Mouse (Mus musculus) CH12F3 (cell line): Measurements from ENCODE around the gene Atxn7l3b.
"Not testable (repeated sequence)": the region's sequence is repeated elsewhere in the genome, so short reads cannot be mapped to it uniquely, and the experiment has no call there.

Experiments used
- in situ Hi-C: fragments of 300-500 bp; cut with MboI; formaldehyde crosslinking; loops from 2 replicates; pipeline ENCODE4 v1.14.3; 2020; ENCODE audit warnings: low sequenced_read_pairs

Atxn7l3b gene

GRCm38 (mm10) chr10:112928452-112929221, at the start of gene Atxn7l3b:
TSS of gene Atxn7l3b (minus strand) at chr10:112929001.
- in situ Hi-C loops, result no loop called here

- in situ Hi-C loops, result no loop called here
These were observed 48.8 kb upstream of the Atxn7l3b start for GRCm38 (mm10) chr10:112977586-112977985.

GRCm38 (mm10) chr10:112973286-112974026, 44.7 kb upstream of the Atxn7l3b start:
- in situ Hi-C loops, result no loop called here

- in situ Hi-C loops, result no loop called here
These were observed 41.3 kb upstream of the Atxn7l3b start for GRCm38 (mm10) chr10:112970002-112970589.

GRCm38 (mm10) chr10:112967578-112967977, 38.8 kb upstream of the Atxn7l3b start:
- in situ Hi-C loops, result no loop called here

GRCm38 (mm10) chr10:112962216-112962615, 33.4 kb upstream of the Atxn7l3b start:
- in situ Hi-C loops, result not testable (repeated sequence)

GRCm38 (mm10) chr10:112954140-112954539, 25.3 kb upstream of the Atxn7l3b start:
- in situ Hi-C loops, result no loop called here

GRCm38 (mm10) chr10:112948453-112948852, 19.7 kb upstream of the Atxn7l3b start:
- in situ Hi-C loops, result no loop called here

- in situ Hi-C loops, result no loop called here
These were observed 418 bp upstream of the Atxn7l3b start for GRCm38 (mm10) chr10:112929222-112929615.

GRCm38 (mm10) chr10:112926961-112927360, 1.8 kb downstream of the Atxn7l3b start:
- in situ Hi-C loops, result no loop called here

GRCm38 (mm10) chr10:112926271-112926670, 2.5 kb downstream of the Atxn7l3b start:
- in situ Hi-C loops, result no loop called here

- in situ Hi-C loops, result no loop called here
These were observed 12.1 kb downstream of the Atxn7l3b start for GRCm38 (mm10) chr10:112916575-112917190.

GRCm38 (mm10) chr10:112900243-112900642, 28.6 kb downstream of the Atxn7l3b start:
- in situ Hi-C loops, result no loop called here

GRCm38 (mm10) chr10:112899796-112900195, 29.0 kb downstream of the Atxn7l3b start:
- in situ Hi-C loops, result no loop called here

GRCm38 (mm10) chr10:112896636-112897035, 32.2 kb downstream of the Atxn7l3b start:
- in situ Hi-C loops, result no loop called here

GRCm38 (mm10) chr10:112893622-112894252, 35.1 kb downstream of the Atxn7l3b start:
- in situ Hi-C loops, result no loop called here

- in situ Hi-C loops, result no loop called here
These were observed 44.7 kb downstream of the Atxn7l3b start for GRCm38 (mm10) chr10:112884064-112884463.

- in situ Hi-C loops, result no loop called here
These were observed 45.2 kb downstream of the Atxn7l3b start for GRCm38 (mm10) chr10:112883688-112884004.

- in situ Hi-C loops, result no loop called here
These were observed 45.8 kb downstream of the Atxn7l3b start for GRCm38 (mm10) chr10:112882789-112883687.

GRCm38 (mm10) chr10:112882149-112882548, 46.7 kb downstream of the Atxn7l3b start:
- in situ Hi-C loops, result no loop called here
